Mouse (Mus musculus): Measurements from ENCODE around the gene Nrros.

DNA sequence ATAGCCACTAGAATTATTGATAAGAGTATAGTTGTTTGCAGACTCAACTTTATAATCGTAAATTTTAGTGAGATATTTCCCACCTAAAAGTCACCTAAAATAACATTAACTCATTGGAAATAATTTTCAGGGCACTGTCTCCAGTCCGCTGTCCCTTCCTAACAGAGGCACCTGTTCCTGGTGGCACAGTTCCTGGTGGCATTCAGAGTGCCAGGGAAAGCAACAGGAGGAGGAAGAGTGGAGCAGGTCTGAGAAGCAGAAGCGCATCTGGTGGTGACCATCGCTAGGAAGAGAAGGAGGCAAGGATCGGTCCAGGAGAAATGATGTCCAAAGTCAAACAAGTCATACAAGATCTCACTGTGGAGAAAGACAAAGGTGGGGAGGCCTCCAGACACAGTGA, 20.7 kb upstream of the Nrros start:
- no peak for TF ChIP-seq CTCF (IDR thresholded peaks at IDR 0.05; ENCODE audit: control insufficient read depth, insufficient read depth, low read length)
- TF ChIP-seq POLR2A (IDR thresholded peaks at IDR 0.05; ENCODE audit: borderline replicate concordance, control insufficient read depth, low read depth, low read length): no peak

Data from bone marrow, adult 2 months (tissue).